Mouse (Mus musculus) forebrain, embryonic 15.5 days (tissue): ENCODE data around the gene Rhox7a. TPM values are rescaled to one million over a fixed set of nuclear protein-coding genes. Genes with fewer than 3 reads are reported as not detected.
"Not testable (repeated sequence)": the region's sequence is repeated elsewhere in the genome, so short reads cannot be mapped to it uniquely, and the experiment has no call there.

Experiments
- ATAC-seq: fragments of 200-750 bp; cut with Nextera tagmentation; replicated peaks from 2 replicates; pipeline ENCODE4 v1.8.0; 2017; ENCODE audit warnings: mild to moderate bottlenecking, moderate TSS enrichment, moderate library complexity
- H3K27ac ChIP-seq: fragments of 300-500 bp; sonication (generic); replicated peaks from 2 replicates; pipeline ENCODE4 v1.5.1; 2015; ENCODE audit warnings: mild to moderate bottlenecking, inconsistent platforms
- H3K27me3 ChIP-seq: fragments of 300-500 bp; sonication (generic); 2 replicates; pipeline ENCODE4 v1.6.1; 2015; ENCODE audit warnings: inconsistent platforms
- H3K36me3 ChIP-seq: fragments of 300-500 bp; sonication (generic); 2 replicates; pipeline ENCODE4 v1.6.1; 2015; ENCODE audit warnings: mild to moderate bottlenecking, inconsistent platforms
- H3K4me1 ChIP-seq: fragments of 300-500 bp; sonication (generic); 2 replicates; pipeline ENCODE4 v1.6.1; 2015; ENCODE audit warnings: inconsistent platforms
- H3K4me2 ChIP-seq: fragments of 300-500 bp; sonication (generic); replicated peaks from 2 replicates; pipeline ENCODE4 v1.6.1; 2015; ENCODE audit warnings: mild to moderate bottlenecking, inconsistent platforms
- H3K4me3 ChIP-seq: fragments of 300-500 bp; sonication (generic); 2 replicates; pipeline ENCODE4 v1.5.1; 2015; ENCODE audit warnings: mild to moderate bottlenecking, inconsistent platforms
- H3K9ac ChIP-seq: fragments of 300-500 bp; sonication (generic); replicated peaks from 2 replicates; pipeline ENCODE4 v1.6.1; 2015; ENCODE audit warnings: mild to moderate bottlenecking, inconsistent platforms
- H3K9me3 ChIP-seq: fragments of 300-500 bp; sonication (generic); 2 replicates; pipeline ENCODE4 v1.6.1; 2016; ENCODE audit warnings: inconsistent platforms
- WGBS: fragments of 180-500 bp; shearing (Covaris S2); methylation state at CpG from one replicate; pipeline ENCODE4 v1.1.7; 2015; ENCODE audit warnings: mixed read lengths; 5-methylcytosine and 5-hydroxymethylcytosine counted together
- polyA plus RNA-seq: library from polyadenylated mRNA; unstranded; fragments of >200 nt; fragmentation: Nextera tagmentation; extraction: Ambion mirVana; gene quantifications from 2 replicates; pipeline ENCODE4 v1.2.1, GENCODE M21; 2015

Gene Rhox7a
- polyA plus RNA-seq = not detected in 2 replicates

DNA sequence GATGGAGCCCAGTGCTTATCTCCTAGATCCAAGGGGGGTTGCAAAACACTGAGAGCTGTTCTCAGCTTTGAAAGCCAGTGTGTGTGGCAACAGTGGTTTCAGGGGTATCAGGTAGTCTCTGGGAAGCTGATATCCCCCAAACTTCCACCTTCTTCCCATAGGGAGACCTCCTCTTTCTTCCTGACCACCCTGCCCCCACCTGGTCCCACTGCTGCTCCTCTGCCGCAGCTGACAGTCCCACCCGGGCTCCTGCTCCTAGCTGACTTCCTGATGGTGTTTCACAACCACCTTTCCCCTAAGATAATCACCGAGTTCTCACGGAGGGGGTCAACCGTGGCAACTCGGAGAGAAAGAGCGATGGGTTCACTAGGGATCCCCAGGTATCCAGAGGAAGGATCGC lies at the start of gene Rhox7a:
Rhox7a (plus strand) TSS at position 301 of the 400 bp plus-strand sequence.
- not testable (repeated sequence) for ATAC-seq, H3K27ac ChIP-seq, H3K9me3 ChIP-seq, H3K36me3 ChIP-seq, H3K4me1 ChIP-seq, H3K4me3 ChIP-seq, H3K27me3 ChIP-seq, H3K4me2 ChIP-seq, H3K9ac ChIP-seq
- WGBS = 82% methylated on average over 8 of the region's 8 CpGs

DNA sequence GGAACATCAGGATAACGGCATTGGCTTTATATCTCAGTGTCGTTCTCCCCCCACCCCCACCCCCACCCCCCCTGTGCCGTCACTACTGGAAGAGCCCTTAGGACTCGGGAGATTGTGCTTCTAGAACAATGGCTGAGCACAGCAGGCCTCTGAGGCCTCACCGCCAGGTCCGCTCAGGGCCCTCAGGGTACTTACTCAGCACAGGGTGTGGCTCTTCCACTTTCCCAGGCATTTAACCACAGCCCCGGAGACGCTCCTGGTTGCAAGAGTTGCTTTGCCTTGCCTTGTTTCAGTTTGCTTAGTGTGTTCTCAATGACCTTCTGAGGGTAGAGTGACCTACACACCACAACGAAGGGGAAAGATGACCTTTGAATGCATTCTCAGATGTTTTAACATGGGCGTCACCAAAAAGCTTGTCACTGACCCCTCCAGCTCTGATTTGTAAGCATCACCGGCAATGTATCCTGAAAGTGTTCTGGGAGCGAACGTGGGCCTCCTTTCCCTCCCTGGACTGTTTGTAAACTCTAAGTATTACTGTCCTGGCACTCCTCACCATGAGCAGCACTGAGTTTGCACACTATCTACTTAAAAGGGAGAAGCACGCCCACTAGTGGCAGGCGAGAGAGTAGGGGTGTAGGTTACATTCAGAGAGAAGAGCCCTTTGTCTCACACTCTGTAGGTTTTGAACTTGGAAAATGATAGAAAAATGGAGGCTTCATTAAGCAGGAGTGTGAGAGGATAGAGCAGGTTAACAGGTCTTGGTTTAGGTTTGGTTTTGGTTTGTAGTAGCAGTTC lies 24.0 kb upstream of the Rhox7a start:
- ATAC-seq = no peak

DNA sequence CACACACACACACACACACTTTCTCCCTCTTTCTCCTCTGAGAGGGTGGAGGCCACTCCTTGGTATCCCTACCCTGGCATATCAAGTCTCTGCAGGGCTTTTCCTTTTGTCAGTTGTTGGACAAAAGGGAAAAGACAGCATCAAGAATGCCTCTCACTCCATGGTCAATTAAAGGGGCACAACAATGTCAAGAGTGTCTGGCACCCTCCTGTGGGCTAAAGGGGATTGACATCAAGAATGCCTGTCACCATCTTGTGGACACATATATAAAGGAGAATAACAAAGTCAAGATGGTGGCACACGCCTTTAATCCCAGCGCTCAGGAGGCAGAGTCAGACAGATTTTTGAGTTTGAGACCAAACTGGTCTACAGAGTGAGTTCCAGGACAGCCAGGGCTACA lies 22.1 kb upstream of the Rhox7a start:
- Histone ChIP-seq H3K36me3 (no peaks in the 10 kb centered on the region), H3K4me1 (no peaks in the 10 kb centered on the region), H3K27me3 (no peaks in the 10 kb centered on the region), H3K4me2 (no peak overlapping the region), H3K9ac (no peak overlapping the region), H3K4me3 (no peak overlapping the region), H3K9me3 (no peaks in the 10 kb centered on the region), H3K27ac (no peak overlapping the region)
- ATAC-seq = no peak
- 87% methylated on average over 2 of the region's 2 CpGs for WGBS

More for the DNA sequence above, 24.0 kb upstream of the Rhox7a start:
- Histone ChIP-seq H3K9ac (no peak overlapping the region), H3K4me3 (no peak overlapping the region), H3K36me3 (no peaks in the 10 kb centered on the region), H3K4me1 (no peaks in the 10 kb centered on the region), H3K4me2 (no peak overlapping the region), H3K27me3 (no peaks in the 10 kb centered on the region), H3K9me3 (no peaks in the 10 kb centered on the region), H3K27ac (no peak overlapping the region)
- 79% methylated on average over 15 of the region's 15 CpGs for WGBS

DNA sequence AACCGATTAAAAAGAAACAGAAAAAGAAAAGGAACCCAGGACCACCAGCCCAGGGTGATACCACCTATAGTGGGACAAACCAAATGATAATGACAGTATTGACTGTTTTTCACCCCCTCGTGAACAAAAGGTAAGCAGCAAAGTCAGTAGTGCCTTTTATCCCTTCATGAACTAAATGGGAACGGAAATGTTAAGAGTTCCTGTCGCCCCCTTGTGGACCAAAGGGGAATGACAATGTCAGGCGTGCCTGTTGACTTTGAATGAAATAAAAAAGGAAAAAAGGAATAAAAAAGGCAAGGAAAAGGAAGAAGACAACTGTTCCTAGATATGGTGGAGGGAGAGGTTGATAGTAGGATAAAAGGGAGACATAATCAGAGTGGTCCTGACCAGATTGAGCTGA lies 20.3 kb upstream of the Rhox7a start:
- Histone ChIP-seq H3K4me1 (no peaks in the 10 kb centered on the region), H3K27ac (no peak overlapping the region), H3K9me3 (no peaks in the 10 kb centered on the region), H3K9ac (no peak overlapping the region), H3K4me3 (no peak overlapping the region), H3K27me3 (no peaks in the 10 kb centered on the region), H3K4me2 (no peak overlapping the region), H3K36me3 (no peaks in the 10 kb centered on the region)
- no peak for ATAC-seq
- 31% methylated on average over 5 of the region's 5 CpGs for WGBS

GRCm38 (mm10) chrX:37815665-37816064 lies 15.8 kb upstream of the Rhox7a start:
- Histone ChIP-seq H3K9ac (no peak overlapping the region), H3K9me3 (no peaks in the 10 kb centered on the region), H3K27ac (no peak overlapping the region), H3K4me1 (no peaks in the 10 kb centered on the region), H3K4me2 (no peak overlapping the region), H3K36me3 (no peaks in the 10 kb centered on the region), H3K27me3 (no peaks in the 10 kb centered on the region), H3K4me3 (no peak overlapping the region)
- ATAC-seq = no peak
- 71% methylated on average over 10 of the region's 10 CpGs for WGBS

DNA sequence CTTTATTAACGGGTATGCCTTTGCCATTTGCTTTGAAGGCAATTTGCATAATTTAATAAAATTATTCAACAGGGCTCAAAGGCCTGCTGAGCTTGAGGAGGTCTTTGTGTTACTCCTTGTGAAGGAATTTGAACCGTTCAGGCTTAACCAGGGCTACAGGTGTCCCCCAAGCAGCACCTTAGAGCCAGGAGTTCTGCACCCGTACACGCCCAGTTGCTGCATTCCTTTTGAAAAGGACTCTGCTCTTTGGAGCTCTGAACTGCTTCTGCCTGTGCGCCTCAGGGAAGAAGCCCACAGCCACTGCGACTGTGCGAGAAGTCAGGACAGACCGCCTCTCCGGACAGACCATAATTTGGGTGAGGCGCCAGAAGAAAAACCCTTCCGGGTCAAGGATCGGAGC lies 4.9 kb upstream of the Rhox7a start, which contains the start of gene Rhox6:
Rhox6 (plus strand) TSS at position 301 of the 400 bp plus-strand sequence.
- not testable (repeated sequence) for H3K27me3 ChIP-seq, H3K27ac ChIP-seq, H3K9ac ChIP-seq, H3K4me1 ChIP-seq, H3K4me3 ChIP-seq, H3K36me3 ChIP-seq, H3K4me2 ChIP-seq, ATAC-seq, H3K9me3 ChIP-seq
- WGBS = 78% methylated on average over 4 of the region's 12 CpGs

DNA sequence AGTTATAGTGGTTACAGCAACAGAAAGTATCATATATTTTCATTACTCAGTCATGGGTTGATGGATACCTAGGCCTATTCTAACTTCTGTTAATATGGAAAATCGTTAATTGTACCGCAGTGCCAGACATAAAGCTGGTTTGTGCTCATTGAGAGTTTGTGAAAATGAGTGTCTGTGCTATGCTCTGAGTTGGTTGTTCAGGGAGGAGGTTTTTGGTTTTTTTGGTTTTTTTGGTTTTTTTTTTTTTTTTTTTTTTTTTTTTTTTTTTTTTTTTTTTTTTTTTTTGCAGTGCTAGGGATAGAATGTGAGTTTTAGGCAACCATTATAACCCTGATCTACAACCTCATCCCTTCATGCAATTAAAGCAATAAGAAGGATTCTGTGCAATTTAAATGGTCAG lies 40.2 kb downstream of the Rhox7a start:
- WGBS = 89% methylated on average over 2 of the region's 2 CpGs
- H3K9me3 ChIP-seq = no peaks in the 10 kb centered on the region
- H3K4me3 ChIP-seq = no peak overlapping the region
- no peaks in the 10 kb centered on the region for H3K36me3 ChIP-seq
- no peaks in the 10 kb centered on the region for H3K27me3 ChIP-seq
- no peak overlapping the region for H3K9ac ChIP-seq
- no peak overlapping the region for H3K27ac ChIP-seq
- H3K4me1 ChIP-seq = no peaks in the 10 kb centered on the region
- no peak for ATAC-seq
- no peak overlapping the region for H3K4me2 ChIP-seq

DNA sequence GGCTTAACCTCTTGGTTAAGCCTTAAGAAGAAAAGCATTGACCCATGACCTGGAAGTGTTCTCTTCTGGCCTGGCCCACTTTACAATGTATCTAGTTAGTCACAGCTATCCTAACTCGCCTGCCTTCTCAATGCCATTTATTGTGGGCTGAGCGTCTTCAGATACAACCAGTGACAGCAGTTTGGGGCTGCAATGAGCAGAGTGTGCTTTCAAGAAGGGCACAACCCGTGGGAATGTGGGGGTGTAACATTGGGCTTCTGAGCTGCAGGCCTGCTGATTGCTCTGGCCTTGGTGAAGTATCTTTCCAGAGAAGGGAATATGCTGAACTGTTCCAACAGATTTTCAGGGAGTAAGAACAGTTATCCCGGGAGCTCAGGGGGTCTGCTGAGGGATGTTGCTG lies 47.4 kb downstream of the Rhox7a start, which contains the start of gene Rhox8:
Rhox8 (minus strand) TSS at position 101 of the 400 bp plus-strand sequence.
- Histone ChIP-seq H3K36me3 (no peaks in the 10 kb centered on the region), H3K4me1 (no peaks in the 10 kb centered on the region), H3K9ac (no peak within 1 kb of the TSS), H3K9me3 (no peaks in the 10 kb centered on the region), H3K4me2 (no peak within 1 kb of the TSS), H3K27me3 (no peaks in the 10 kb centered on the region), H3K27ac (no peak within 1 kb of the TSS), H3K4me3 (no peak within 1 kb of the TSS)
- 81% methylated on average over 4 of the region's 4 CpGs for WGBS
- no peak for ATAC-seq

Other genes with a start within 250 kb of the Rhox7a start
- not detected in 2 replicates for gene Rhox4f, start 224.0 kb upstream of the Rhox7a start, polyA plus RNA-seq
- gene Rhox3g, start 203.1 kb upstream of the Rhox7a start, polyA plus RNA-seq = not detected in 2 replicates
- gene Rhox2g, start 188.2 kb upstream of the Rhox7a start, polyA plus RNA-seq = not detected in 2 replicates
- gene Rhox4g, start 180.4 kb upstream of the Rhox7a start, polyA plus RNA-seq = not detected in 2 replicates
- gene Rhox3h, start 162.9 kb upstream of the Rhox7a start, polyA plus RNA-seq = not detected in 2 replicates
- gene Rhox2h, start 158.4 kb upstream of the Rhox7a start, polyA plus RNA-seq = not detected in 2 replicates
- gene Rhox5, start 26.8 kb upstream of the Rhox7a start, polyA plus RNA-seq = not detected in 2 replicates
- not detected in 2 replicates for gene Rhox6, start 4.8 kb upstream of the Rhox7a start, polyA plus RNA-seq
- not detected in 2 replicates for gene Rhox8, start 47.3 kb downstream of the Rhox7a start, polyA plus RNA-seq
- not detected in 2 replicates for gene Rhox7b, start 65.5 kb downstream of the Rhox7a start, polyA plus RNA-seq
- not detected in 2 replicates for gene Rhox9, start 70.1 kb downstream of the Rhox7a start, polyA plus RNA-seq
- not detected in 2 replicates for gene Btg1-ps1, start 187.1 kb downstream of the Rhox7a start, polyA plus RNA-seq
- gene Btg1-ps2, start 211.4 kb downstream of the Rhox7a start, polyA plus RNA-seq = not detected in 2 replicates
- gene Rhox10, start 234.8 kb downstream of the Rhox7a start, polyA plus RNA-seq = not detected in 2 replicates